1 mouse cellular context compared by ENCODE assay signal in the genomic region with DNA sequence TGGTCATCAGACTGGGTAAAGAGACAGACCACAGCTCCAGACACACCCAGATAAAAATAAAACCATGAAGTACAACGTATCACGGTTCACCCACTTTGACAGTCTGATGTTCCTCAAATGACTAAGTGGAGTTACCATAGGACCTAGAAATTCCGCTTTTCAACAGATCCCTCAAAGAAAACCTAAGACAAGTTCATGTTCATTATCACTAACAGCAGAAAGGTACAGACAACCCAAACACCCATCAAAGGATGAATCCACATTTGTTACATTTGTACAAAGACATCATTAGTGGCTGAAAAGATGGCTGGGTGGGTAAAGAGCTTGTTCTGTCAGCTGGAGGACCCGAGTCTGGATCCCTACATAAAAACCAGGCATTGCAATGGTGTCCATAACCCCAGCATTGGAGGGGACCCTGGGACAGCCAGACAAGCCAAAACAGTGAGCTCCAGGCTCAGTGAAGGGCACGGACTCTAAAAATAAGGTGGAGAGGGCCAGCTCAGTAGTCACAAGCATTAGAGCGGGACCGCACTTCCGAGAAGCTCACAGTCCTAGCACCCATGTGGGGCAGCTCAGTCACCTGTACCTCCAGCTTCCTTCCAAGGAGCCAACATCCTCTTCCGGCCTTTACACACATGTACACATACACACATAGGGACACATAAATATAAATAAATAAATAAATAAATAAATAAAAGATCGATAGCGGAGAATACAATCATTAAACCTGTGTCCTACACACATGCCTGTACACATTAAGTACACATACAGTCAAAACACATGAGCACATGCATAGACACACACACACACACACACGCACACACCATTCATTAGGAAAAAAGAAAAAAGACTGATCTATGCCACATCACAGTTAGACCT.
A peak's percentile ranks its signal among the peaks of the same experiment; 100 is the strongest.
TF ChIP-seq lines count a peak whose summit lies in the region.

No protein-coding gene starts in this region.

TF ChIP-seq in CH12.LX, 34 proteins besides CTCF, POLR2A, EP300 and RAD21 (continued from another document):
- TF ChIP-seq IRF4 (IDR thresholded peaks at IDR 0.05; ENCODE audit: low read depth, low read length) (peak; percentile 81), KAT2A (IDR thresholded peaks at IDR 0.05; ENCODE audit: insufficient replicate concordance, low read length) (no peak), CHD2 (IDR thresholded peaks at IDR 0.05; ENCODE audit: low read length) (no peak), MYC (IDR thresholded peaks at IDR 0.05; ENCODE audit: low read depth, low read length) (peak; percentile 52; the same call in 1 of the 2 replicates), MAX (IDR thresholded peaks at IDR 0.05; ENCODE audit: low read length) (no peak), USF2 (conservative IDR thresholded peaks at IDR 0.05; ENCODE audit: low read depth, low read length) (no peak), CHD1 (IDR thresholded peaks at IDR 0.05; ENCODE audit: low read depth, low read length) (peak; percentile 40; the same call in 1 of the 2 replicates), POLR2AphosphoS2 (IDR thresholded peaks at IDR 0.05; ENCODE audit: low read depth, low read length) (no peak), ZC3H11A (IDR thresholded peaks at IDR 0.05; ENCODE audit: low read depth, low read length) (no peak), ZKSCAN1 (IDR thresholded peaks at IDR 0.05; ENCODE audit: borderline replicate concordance, low read depth, low read length) (no peak), SMC3 (IDR thresholded peaks at IDR 0.05; ENCODE audit: low read depth, low read length) (no peak), GABPA (IDR thresholded peaks at IDR 0.05; ENCODE audit: insufficient replicate concordance, low read depth, low read length) (no peak), TBP (conservative IDR thresholded peaks at IDR 0.05; ENCODE audit: low read depth, low read length) (peak; percentile 63), NRF1 (IDR thresholded peaks at IDR 0.05; ENCODE audit: low read depth, low read length) (no peak)
